Mouse (Mus musculus) small intestine, adult 2 months (tissue): Measurements from ENCODE around the gene Fnbp1. TPM values are rescaled to one million over a fixed set of nuclear protein-coding genes. Genes with fewer than 3 reads are reported as not detected.

Experiments used
- H3K27ac ChIP-seq: fragments of 200-500 bp; 2 replicates; pipeline ENCODE4 v1.5.1; 2012; ENCODE audit warnings: low read depth, low read length, control low read depth, inconsistent platforms; ENCODE audit not compliant: insufficient read depth
- H3K27me3 ChIP-seq: fragments of 200-500 bp; 2 replicates; pipeline ENCODE4 v1.6.1; 2012; ENCODE audit warnings: mild to moderate bottlenecking, moderate library complexity, low read length, inconsistent platforms; ENCODE audit not compliant: control insufficient read depth, insufficient read depth
- H3K36me3 ChIP-seq: fragments of 200-500 bp; 2 replicates; pipeline ENCODE4 v1.6.1; 2012; ENCODE audit warnings: mild to moderate bottlenecking, low read length, control low read depth, inconsistent platforms; ENCODE audit not compliant: control insufficient read depth, insufficient read depth
- H3K4me1 ChIP-seq: fragments of 200-500 bp; 2 replicates; pipeline ENCODE4 v1.6.1; 2012; ENCODE audit warnings: low read length, inconsistent platforms, mixed read lengths; ENCODE audit not compliant: control insufficient read depth, insufficient read depth, insufficient read length
- H3K4me3 ChIP-seq: fragments of 200-500 bp; 2 replicates; pipeline ENCODE4 v1.5.1; 2012; ENCODE audit warnings: low read depth, mild to moderate bottlenecking, control low read depth, inconsistent platforms, low read length, moderate library complexity
- CTCF ChIP-seq: fragments of 200-500 bp; IDR thresholded peaks from 2 replicates; pipeline ENCODE4 v1.5.1; 2012; ENCODE audit warnings: low read depth, mild to moderate bottlenecking, control low read depth, inconsistent platforms, low read length, moderate library complexity, mixed read lengths; ENCODE audit not compliant: insufficient replicate concordance, insufficient read length; ENCODE audit errors: extremely low read depth
- POLR2A ChIP-seq: fragments of 200-500 bp; IDR thresholded peaks from 2 replicates; pipeline ENCODE4 v1.6.1; 2012; ENCODE audit warnings: low read depth, mild to moderate bottlenecking, control low read depth, inconsistent platforms, low read length, moderate library complexity
- WGBS: fragments of 180-500 bp; shearing (Covaris S2); methylation state at CpG from one replicate; pipeline ENCODE4 v1.1.7; 2018; 5-methylcytosine and 5-hydroxymethylcytosine counted together
- polyA plus RNA-seq: library from polyadenylated mRNA; depleted of rRNA; stranded (reverse); fragments of >200 nt; gene quantifications from 2 replicates; pipeline ENCODE4 v1.2.3, GENCODE M21; 2012

The Fnbp1 gene
- polyA plus RNA-seq, 1 experiment: 28.6 TPM

DNA sequence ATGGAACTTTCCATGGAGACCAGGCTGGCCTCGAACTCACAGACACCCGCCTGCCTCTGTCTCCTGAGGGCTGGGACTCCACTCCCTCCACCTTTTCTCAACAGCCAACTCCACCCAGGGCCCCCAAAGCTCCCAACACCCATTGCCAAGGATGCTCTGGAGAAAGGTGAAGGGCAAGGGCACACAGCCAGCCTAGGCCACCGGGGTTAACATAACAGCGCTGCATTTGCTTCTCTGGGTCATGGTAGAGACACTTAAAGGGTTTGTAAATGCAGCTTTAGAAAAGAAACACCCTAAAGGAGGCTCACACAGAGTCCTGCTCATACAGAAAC lies 72.7 kb downstream of the Fnbp1 start:
- H3K27me3 ChIP-seq: no peaks in the 10 kb centered on the region
- no peaks in the 10 kb centered on the region for H3K36me3 ChIP-seq
- H3K4me3 ChIP-seq: no peak overlapping the region
- WGBS: 87% methylated on average over 4 of the region's 4 CpGs
- 0 out of 2 replicates have a peak overlapping the region, but pooled peaks have one; percentile 27 for H3K27ac ChIP-seq
- no peaks in the 10 kb centered on the region for H3K4me1 ChIP-seq
- no peak for TF ChIP-seq POLR2A
- no peak for TF ChIP-seq CTCF

DNA sequence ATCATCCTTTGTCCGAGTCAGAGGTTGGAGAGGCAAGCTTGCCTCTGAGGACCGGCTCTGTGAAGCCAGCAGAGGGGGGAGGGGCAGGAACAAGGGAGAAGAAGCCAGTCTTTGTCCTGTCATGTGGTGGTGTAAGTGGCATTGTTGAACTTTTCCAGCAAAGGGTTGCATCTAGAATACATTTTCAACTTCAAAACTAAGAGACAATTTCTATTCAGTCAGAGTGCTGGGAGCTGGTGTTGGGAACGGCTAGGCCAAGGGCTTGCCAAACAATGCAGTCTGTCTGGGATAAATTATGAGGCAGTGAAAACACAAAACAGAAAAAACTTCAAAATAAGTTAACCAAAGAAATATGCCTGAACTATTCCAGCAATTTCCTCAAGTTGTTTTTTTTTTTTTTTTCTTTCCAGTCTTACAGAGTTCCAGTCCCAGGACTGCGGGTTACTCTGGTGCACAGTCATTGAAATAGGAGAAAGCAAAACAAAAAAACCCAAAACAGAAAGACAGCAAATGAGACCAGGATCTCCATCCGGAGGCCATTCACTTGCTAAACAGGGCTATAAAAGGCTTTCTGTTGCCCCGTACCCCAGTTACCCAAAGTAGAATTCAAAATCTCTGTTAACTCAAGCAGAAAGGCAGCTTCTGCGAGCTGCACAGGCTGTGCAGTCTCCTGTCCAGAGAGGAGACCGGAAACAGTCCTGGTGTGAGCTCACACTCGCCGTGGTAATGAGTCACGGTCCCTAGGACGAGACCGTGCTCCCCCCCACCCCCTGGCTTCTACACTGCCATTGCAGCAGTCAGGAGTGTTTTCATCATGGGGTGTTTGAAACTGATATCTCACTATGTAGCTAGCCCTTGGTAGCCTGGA lies 73.3 kb downstream of the Fnbp1 start:
- no peaks in the 10 kb centered on the region for H3K36me3 ChIP-seq
- H3K27ac ChIP-seq: 0 out of 2 replicates have a peak overlapping the region, but pooled peaks have one; percentile 27
- TF ChIP-seq POLR2A: no peak
- no peak for TF ChIP-seq CTCF
- H3K4me3 ChIP-seq: no peak overlapping the region
- no peaks in the 10 kb centered on the region for H3K27me3 ChIP-seq
- H3K4me1 ChIP-seq: no peaks in the 10 kb centered on the region
- 69% methylated on average over 13 of the region's 13 CpGs for WGBS

DNA sequence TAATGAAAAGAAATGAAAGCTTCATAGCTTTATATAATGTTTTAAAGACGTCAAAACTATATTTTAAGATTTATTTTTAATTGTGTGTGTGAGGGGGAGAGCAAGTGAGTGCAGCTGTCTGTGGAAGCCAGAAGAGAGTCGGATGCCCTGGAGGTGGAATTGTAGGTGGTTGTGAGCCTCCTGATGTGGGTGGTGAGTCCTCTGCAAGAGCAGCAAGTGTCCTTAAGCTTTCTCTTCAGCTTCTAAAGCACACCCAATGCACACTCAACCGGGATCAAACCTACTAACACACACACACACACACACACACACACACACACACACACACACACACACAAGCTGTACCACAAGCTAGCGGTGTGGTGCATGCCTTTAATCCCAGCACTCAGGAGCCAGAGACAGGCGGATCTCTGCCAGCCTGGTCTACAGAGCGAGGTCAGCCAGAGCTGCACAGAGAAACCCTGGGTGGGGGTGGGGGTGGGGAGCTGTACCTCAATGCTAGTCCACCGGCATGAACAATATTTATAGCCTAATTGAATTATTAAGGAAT lies 74.0 kb downstream of the Fnbp1 start:
- no peak overlapping the region for H3K27ac ChIP-seq
- H3K4me3 ChIP-seq: no peak overlapping the region
- 79% methylated on average over 7 of the region's 7 CpGs for WGBS
- H3K4me1 ChIP-seq: no peaks in the 10 kb centered on the region
- H3K36me3 ChIP-seq: no peaks in the 10 kb centered on the region
- no peaks in the 10 kb centered on the region for H3K27me3 ChIP-seq
- TF ChIP-seq POLR2A: no peak
- no peak for TF ChIP-seq CTCF

DNA sequence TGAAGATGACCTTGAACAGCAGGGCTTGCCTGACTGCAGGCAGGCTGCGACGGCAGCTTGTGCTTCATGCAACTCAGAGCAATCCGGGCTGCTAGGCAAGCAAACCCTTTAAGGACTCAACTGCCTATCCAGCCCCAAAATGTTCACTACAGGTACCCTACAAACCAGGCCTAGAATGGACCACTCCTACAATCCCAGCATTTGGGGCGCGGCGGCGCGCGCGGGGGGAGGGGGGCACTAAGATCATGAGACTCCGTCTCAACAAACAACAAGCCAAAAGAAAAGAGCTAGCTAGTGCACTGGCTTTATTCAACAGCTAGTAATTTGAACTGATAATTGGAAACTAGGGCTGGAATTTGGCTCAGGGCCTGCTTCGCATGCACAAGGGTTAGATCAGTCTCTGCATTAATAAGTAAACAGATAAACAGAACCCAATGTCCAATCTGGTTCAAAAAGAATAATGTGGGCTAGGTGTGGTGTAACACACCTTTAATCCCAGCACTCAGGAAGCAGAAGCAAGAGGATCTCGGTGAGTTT lies 74.7 kb downstream of the Fnbp1 start:
- no peak overlapping the region for H3K4me3 ChIP-seq
- WGBS: 88% methylated on average over 13 of the region's 13 CpGs
- TF ChIP-seq CTCF: no peak
- no peak for TF ChIP-seq POLR2A
- H3K4me1 ChIP-seq: no peaks in the 10 kb centered on the region
- no peaks in the 10 kb centered on the region for H3K36me3 ChIP-seq
- H3K27me3 ChIP-seq: no peaks in the 10 kb centered on the region
- no peak overlapping the region for H3K27ac ChIP-seq

DNA sequence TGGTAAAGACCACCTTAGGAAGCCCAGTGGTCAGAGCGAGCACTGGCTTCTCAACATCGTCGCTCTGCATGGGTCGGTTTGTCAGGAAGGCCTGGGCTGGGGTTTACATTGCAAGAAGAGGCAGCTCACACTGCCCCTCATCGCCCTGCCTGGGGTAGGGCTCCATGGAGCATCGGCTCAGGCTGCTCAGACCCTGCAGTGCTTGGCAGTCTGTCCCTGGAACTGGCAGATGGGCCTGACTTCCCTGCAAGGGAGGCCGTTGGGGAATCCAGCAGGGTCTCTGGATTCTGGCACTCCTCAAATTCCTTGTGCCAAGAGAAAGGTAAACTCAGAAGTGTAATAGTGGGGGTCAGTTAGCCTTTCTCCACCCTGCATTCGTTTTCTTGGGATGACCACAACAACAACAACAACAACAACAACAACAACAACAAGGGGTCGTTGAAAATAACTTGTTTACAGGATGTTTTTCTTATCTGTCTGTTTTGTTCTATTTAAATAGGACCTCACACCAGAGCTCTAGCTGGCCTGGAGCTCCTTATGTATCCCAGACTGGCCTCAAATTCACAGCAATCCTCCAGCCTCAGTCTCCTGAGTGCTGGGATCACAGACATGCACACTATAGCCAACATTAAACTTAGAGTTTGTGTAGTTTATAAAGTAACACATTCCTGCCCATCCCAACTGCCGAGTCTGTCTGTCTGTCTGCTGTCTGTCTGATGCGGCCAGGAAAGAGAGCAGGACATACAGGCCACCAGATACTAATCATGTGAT lies 75.6 kb downstream of the Fnbp1 start:
- TF ChIP-seq CTCF: no peak
- TF ChIP-seq POLR2A: no peak
- H3K27ac ChIP-seq: no peak overlapping the region
- no peak overlapping the region for H3K4me3 ChIP-seq
- H3K36me3 ChIP-seq: no peaks in the 10 kb centered on the region
- H3K27me3 ChIP-seq: no peaks in the 10 kb centered on the region
- H3K4me1 ChIP-seq: peaks cover 2% of the 10 kb centered on the region; the same call in 1 of the 2 replicates
- 82% methylated on average over 11 of the region's 11 CpGs for WGBS

DNA sequence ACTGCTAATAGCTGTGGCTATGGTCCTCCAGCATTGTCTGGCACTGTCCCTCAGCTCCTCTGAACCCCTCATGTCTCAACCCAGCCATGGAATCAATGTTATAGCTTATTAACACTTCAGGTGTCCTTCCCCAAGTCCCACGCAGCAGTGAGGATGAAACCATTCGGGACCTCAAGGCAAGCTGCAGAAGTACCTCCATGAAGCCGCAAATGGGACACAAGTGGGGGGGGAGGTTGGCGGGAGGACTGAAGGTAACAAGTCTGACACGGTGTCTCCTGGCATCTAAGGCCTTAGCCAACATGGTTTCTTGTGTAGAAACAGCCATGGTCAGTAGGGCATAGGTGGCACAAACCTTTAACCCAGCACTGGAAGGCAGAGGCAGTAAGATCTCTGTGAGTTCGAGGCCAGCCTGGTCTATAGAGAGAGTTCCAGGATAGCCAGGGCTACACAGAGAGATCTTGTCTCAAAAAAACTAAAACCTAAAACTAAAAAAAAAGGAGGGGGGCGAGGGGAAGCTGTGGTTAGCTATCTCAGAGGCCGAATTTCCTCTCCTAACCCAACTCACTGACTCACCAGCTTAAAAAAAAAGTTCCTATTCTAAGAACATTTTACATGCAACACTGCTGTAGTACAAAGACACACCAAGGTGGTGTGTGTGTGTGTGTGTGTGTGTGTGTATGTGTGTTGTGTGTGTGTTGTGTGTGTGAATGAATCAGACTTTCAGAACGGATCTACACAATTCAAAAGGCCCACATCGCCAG lies 79.8 kb downstream of the Fnbp1 start:
- 88% methylated on average over 10 of the region's 10 CpGs for WGBS
- Histone ChIP-seq H3K27ac (peak overlapping the region; percentile 80), H3K27me3 (no peaks in the 10 kb centered on the region), H3K4me1 (peaks cover 2% of the 10 kb centered on the region; the same call in 1 of the 2 replicates), H3K4me3 (no peak overlapping the region), H3K36me3 (peaks cover 11% of the 10 kb centered on the region; the same call in 1 of the 2 replicates)
- TF ChIP-seq CTCF: no peak
- no peak for TF ChIP-seq POLR2A
